Mouse (Mus musculus) stomach, adult 2 months (tissue): ENCODE results near the gene Car15. TPM values are rescaled to one million over a fixed set of nuclear protein-coding genes. Genes with fewer than 3 reads are reported as not detected.

Experiments used
- polyA plus RNA-seq: library from polyadenylated mRNA; depleted of rRNA; stranded (reverse); fragments of >200 nt; gene quantifications from 2 replicates; pipeline ENCODE4 v1.2.3, GENCODE M21; 2012; rRNA removed

Gene Car15
- 9.3 and 11.1 TPM in 2 replicates for polyA plus RNA-seq

GRCm38 (mm10) chr16:17838051-17838450 lies at the start of gene Car15:
Gene Car15 (minus strand): TSS chr16:17838364.

GRCm38 (mm10) chr16:17832821-17833220 lies 5.3 kb downstream of the Car15 start, which contains the start of gene B830017H08Rik:
Gene B830017H08Rik (plus strand): TSS chr16:17833121.

GRCm38 (mm10) chr16:17796971-17797811 lies 41.0 kb downstream of the Car15 start, which contains the start of gene Scarf2:
Gene Scarf2 (plus strand): TSS chr16:17797282.

Other genes starting within 250 kb of the Car15 start
- 19.6 and 21.7 TPM in 2 replicates for gene Smpd4, start 219.0 kb downstream of the Car15 start, polyA plus RNA-seq
- 0.24 and 0.73 TPM in 2 replicates for gene Ccdc74a, start 191.9 kb downstream of the Car15 start, polyA plus RNA-seq
- gene Med15, start 105.5 kb downstream of the Car15 start, polyA plus RNA-seq = 55.4 and 63.7 TPM in 2 replicates
- gene Klhl22, start 78.7 kb downstream of the Car15 start, polyA plus RNA-seq = 29.5 and 32.8 TPM in 2 replicates
- gene Scarf2, start 41.1 kb downstream of the Car15 start, polyA plus RNA-seq = 25.6 and 36.5 TPM in 2 replicates
- gene B830017H08Rik, start 5.2 kb downstream of the Car15 start, polyA plus RNA-seq = 0.04 TPM in 1 of 2 replicates, not detected in the other
- gene Gm20518, start 53.3 kb upstream of the Car15 start, polyA plus RNA-seq = 0.75 and 1.1 TPM in 2 replicates
- gene Tssk1, start 55.9 kb upstream of the Car15 start, polyA plus RNA-seq = 0.02 and 0.05 TPM in 2 replicates
- 75.6 and 87.2 TPM in 2 replicates for gene Dgcr2, start 60.2 kb upstream of the Car15 start, polyA plus RNA-seq
- gene Tssk2, start 60.3 kb upstream of the Car15 start, polyA plus RNA-seq = not detected in 2 replicates
- gene Ess2, start 73.0 kb upstream of the Car15 start, polyA plus RNA-seq = 9.9 and 10.7 TPM in 2 replicates
- 1.9 and 3.6 TPM in 2 replicates for gene Gsc2, start 76.7 kb upstream of the Car15 start, polyA plus RNA-seq
- gene Slc25a1, start 89.9 kb upstream of the Car15 start, polyA plus RNA-seq = 211 and 252 TPM in 2 replicates
- gene Vpreb2, start 142.1 kb upstream of the Car15 start, polyA plus RNA-seq = not detected in 2 replicates
- gene Dgcr6, start 214.5 kb upstream of the Car15 start, polyA plus RNA-seq = 32.9 and 53.4 TPM in 2 replicates